8 mouse cellular contexts compared by ENCODE assay signal in the genomic region with DNA sequence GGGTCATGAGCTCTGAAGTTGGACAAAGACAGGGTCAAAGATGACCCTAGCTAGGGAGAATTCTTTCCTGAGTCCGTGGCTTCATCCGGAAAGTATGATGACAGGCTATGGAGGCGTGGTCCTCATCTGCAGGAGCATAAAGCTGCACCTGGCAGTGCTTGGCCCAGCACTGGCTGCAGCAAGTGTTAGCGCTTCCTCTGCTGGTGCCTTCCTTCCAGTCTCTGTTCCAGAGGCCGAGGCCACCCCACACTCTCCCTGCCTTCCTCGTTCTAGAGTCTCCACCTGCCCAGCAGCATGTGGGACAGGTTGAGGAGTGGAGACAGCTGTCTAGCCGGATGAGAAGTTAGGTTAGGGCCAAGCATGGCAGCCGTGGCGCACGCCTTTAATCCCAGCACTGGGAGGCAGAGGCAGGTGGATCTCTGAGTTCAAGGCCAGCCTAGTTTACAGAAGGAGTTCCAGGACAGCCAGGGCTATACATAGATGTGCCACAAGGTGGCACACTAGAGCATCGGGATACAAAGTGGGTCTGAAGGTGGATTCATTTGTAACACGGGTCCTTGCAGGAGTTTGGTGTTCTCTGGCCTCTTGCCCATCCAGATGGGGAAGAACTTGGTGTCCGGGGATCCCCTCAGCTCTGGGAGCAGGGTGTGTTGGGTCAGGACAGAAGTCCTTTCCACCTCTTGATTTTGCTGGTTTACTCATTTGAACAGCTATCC. TPM values are rescaled to one million over a fixed set of nuclear protein-coding genes. Genes with fewer than 3 reads are reported as not detected.
DNase-seq lines count a peak whose midpoint lies in the region; ATAC-seq and TF ChIP-seq lines count a peak whose summit lies in the region.

No protein-coding gene starts in this region.

- ATAC-seq in liver, embryonic 12.5 days: no peak
- peak; percentile 45; the same call in 1 of the 2 replicates for ATAC-seq in granulocyte monocyte progenitor cell, adult 5-6 weeks (replicated peaks; ENCODE audit: poor library complexity, severe bottlenecking)
- ATAC-seq in liver, postnatal 0 days: no peak

- no peak overlapping the region for H3K4me2 ChIP-seq in liver, embryonic 12.5 days
- H3K4me2 ChIP-seq in liver, postnatal 0 days (ENCODE audit: low read depth, low read length): no peak overlapping the region

- peak; percentile 40 for TF ChIP-seq CTCF in bone marrow macrophage, adult 2 months (IDR thresholded peaks at IDR 0.05; ENCODE audit: low read depth, low read length)
- TF ChIP-seq CTCF in liver, postnatal 0 days (IDR thresholded peaks at IDR 0.05; ENCODE audit: low read depth): peak; percentile 82

- no peak overlapping the region for H3K4me3 ChIP-seq in liver, embryonic 12.5 days
- H3K4me3 ChIP-seq in bone marrow macrophage, adult 2 months (ENCODE audit: insufficient read depth, low read length): no peak overlapping the region
- no peak overlapping the region for H3K4me3 ChIP-seq in liver, postnatal 0 days (ENCODE audit: low read depth, low read length)

- H3K27me3 ChIP-seq in liver, embryonic 12.5 days (replicated peaks): no peaks in the 10 kb centered on the region
- no peaks in the 10 kb centered on the region for H3K27me3 ChIP-seq in liver, postnatal 0 days (ENCODE audit: insufficient read depth, low read length)

- H3K36me3 ChIP-seq in liver, embryonic 12.5 days: peaks cover 85% of the 10 kb centered on the region
- peaks cover 15% of the 10 kb centered on the region for H3K36me3 ChIP-seq in liver, postnatal 0 days (replicated peaks; ENCODE audit: insufficient read depth, low read length)

- no peak for TF ChIP-seq EP300 in liver, postnatal 0 days (IDR thresholded peaks at IDR 0.05; ENCODE audit: low read depth)

- TF ChIP-seq POLR2A in bone marrow macrophage, adult 2 months (IDR thresholded peaks at IDR 0.05; ENCODE audit: borderline replicate concordance, low read depth, low read length): no peak

- H3K4me1 ChIP-seq in liver, embryonic 12.5 days: no peaks in the 10 kb centered on the region
- H3K4me1 ChIP-seq in bone marrow macrophage, adult 2 months (ENCODE audit: control insufficient read depth, insufficient read depth, low read length): no peaks in the 10 kb centered on the region
- no peaks in the 10 kb centered on the region for H3K4me1 ChIP-seq in liver, postnatal 0 days (ENCODE audit: insufficient read depth)

- no peak overlapping the region for H3K9ac ChIP-seq in liver, embryonic 12.5 days
- no peak overlapping the region for H3K9ac ChIP-seq in liver, postnatal 0 days (replicated peaks)

- 70% methylated on average over 13 of the region's 13 CpGs for WGBS in liver, embryonic 12.5 days (ENCODE audit: insufficient replicate concordance)
- 76% methylated on average over 13 of the region's 13 CpGs for WGBS in liver, postnatal 0 days (ENCODE audit: insufficient replicate concordance)

- no peak overlapping the region for H3K27ac ChIP-seq in liver, embryonic 12.5 days
- no peak overlapping the region for H3K27ac ChIP-seq in bone marrow macrophage, adult 2 months (ENCODE audit: insufficient read depth, low read depth, low read length)
- H3K27ac ChIP-seq in liver, postnatal 0 days (ENCODE audit: low read depth): no peak overlapping the region

- peak; percentile 71 to 87 for DNase-seq in adrenal gland, adult (ENCODE audit: inconsistent age in 2 of 2, low spot score in 1 of 2)
- no peak for DNase-seq in adrenal gland, adult 8-10 months
- DNase-seq in liver: peak; percentile 49
- DNase-seq in liver, postnatal 0 days: peak; percentile 62
- peak; percentile 55 for DNase-seq in testis, postnatal 14 days (ENCODE audit: low spot score)

- peaks cover 6% of the 10 kb centered on the region for H3K9me3 ChIP-seq in liver, embryonic 12.5 days (replicated peaks)
- H3K9me3 ChIP-seq in liver, postnatal 0 days (ENCODE audit: low read length): no peaks in the 10 kb centered on the region

RNA-seq across cellular contexts. Expression of a gene that starts 14.4 kb away (rescaled TPM):
- 100 to 1,000 TPM; 120 to 161 (median 139) TPM for total RNA-seq in adrenal gland, adult 8-10 months (2022)
- 280 and 301 TPM in 2 replicates for polyA plus RNA-seq in liver, embryonic 12.5 days (2016; fragmentation: Nextera tagmentation; extraction: Ambion mirVana)
- 107 and 110 TPM in 2 replicates for polyA plus RNA-seq in bone marrow macrophage, adult 2 months (2012; ENCODE audit: insufficient read depth, insufficient read length, missing spikeins)
- 60.5 and 134 TPM in 2 replicates for total RNA-seq in granulocyte monocyte progenitor cell, adult 5-6 weeks (2014; fragmentation: Nextera tagmentation)
- 91.1 and 113 TPM in 2 replicates for total RNA-seq in granulocyte monocyte progenitor cell, adult 5-6 weeks (2017)
- polyA plus RNA-seq in liver, postnatal 0 days (2015; fragmentation: Nextera tagmentation; extraction: Ambion mirVana): 129 and 130 TPM in 2 replicates

RNA-seq across cellular contexts. Expression of a gene that starts 14.7 kb away (rescaled TPM):
- 10 to 100 TPM in 2 of 4 experiments, 1 to 10 TPM in 2; 7.0 to 14.8 (median 10.2) TPM for total RNA-seq in adrenal gland, adult 8-10 months (2022)
- polyA plus RNA-seq in liver, embryonic 12.5 days (2016; fragmentation: Nextera tagmentation; extraction: Ambion mirVana): 0.86 and 1.0 TPM in 2 replicates
- 1.6 TPM in 1 of 2 replicates, not detected in the other for polyA plus RNA-seq in bone marrow macrophage, adult 2 months (2012; ENCODE audit: insufficient read depth, insufficient read length, missing spikeins)
- total RNA-seq in granulocyte monocyte progenitor cell, adult 5-6 weeks (2014; fragmentation: Nextera tagmentation): not detected in 2 replicates
- total RNA-seq in granulocyte monocyte progenitor cell, adult 5-6 weeks (2017): not detected in 2 replicates
- 0.72 and 1.2 TPM in 2 replicates for polyA plus RNA-seq in liver, postnatal 0 days (2015; fragmentation: Nextera tagmentation; extraction: Ambion mirVana)

RNA-seq across cellular contexts. Expression of a gene that starts 17.7 kb away (rescaled TPM):
- total RNA-seq in adrenal gland, adult 8-10 months (2022): 10 to 100 TPM; 40.6 to 88.2 (median 55.8) TPM
- 3.0 and 3.2 TPM in 2 replicates for polyA plus RNA-seq in liver, embryonic 12.5 days (2016; fragmentation: Nextera tagmentation; extraction: Ambion mirVana)
- 16.2 and 16.3 TPM in 2 replicates for polyA plus RNA-seq in bone marrow macrophage, adult 2 months (2012; ENCODE audit: insufficient read depth, insufficient read length, missing spikeins)
- 7.6 and 13.5 TPM in 2 replicates for total RNA-seq in granulocyte monocyte progenitor cell, adult 5-6 weeks (2014; fragmentation: Nextera tagmentation)
- 4.1 and 7.1 TPM in 2 replicates for total RNA-seq in granulocyte monocyte progenitor cell, adult 5-6 weeks (2017)
- 0.92 and 1.3 TPM in 2 replicates for polyA plus RNA-seq in liver, postnatal 0 days (2015; fragmentation: Nextera tagmentation; extraction: Ambion mirVana)

RNA-seq across cellular contexts. Expression of a gene that starts 38.7 kb away (rescaled TPM):
- total RNA-seq in adrenal gland, adult 8-10 months (2022): 1 to 10 TPM; 1.4 to 2.6 (median 2.4) TPM
- polyA plus RNA-seq in liver, embryonic 12.5 days (2016; fragmentation: Nextera tagmentation; extraction: Ambion mirVana): 0.17 and 0.29 TPM in 2 replicates
- polyA plus RNA-seq in bone marrow macrophage, adult 2 months (2012; ENCODE audit: insufficient read depth, insufficient read length, missing spikeins): not detected in 2 replicates
- not detected in 2 replicates for total RNA-seq in granulocyte monocyte progenitor cell, adult 5-6 weeks (2014; fragmentation: Nextera tagmentation)
- not detected in 2 replicates for total RNA-seq in granulocyte monocyte progenitor cell, adult 5-6 weeks (2017)
- 0.07 and 0.08 TPM in 2 replicates for polyA plus RNA-seq in liver, postnatal 0 days (2015; fragmentation: Nextera tagmentation; extraction: Ambion mirVana)

RNA-seq across cellular contexts. Expression of a gene that starts 51.4 kb away (rescaled TPM):
- 100 to 1,000 TPM; 136 to 157 (median 140) TPM for total RNA-seq in adrenal gland, adult 8-10 months (2022)
- 188 and 201 TPM in 2 replicates for polyA plus RNA-seq in liver, embryonic 12.5 days (2016; fragmentation: Nextera tagmentation; extraction: Ambion mirVana)
- 99.4 and 114 TPM in 2 replicates for polyA plus RNA-seq in bone marrow macrophage, adult 2 months (2012; ENCODE audit: insufficient read depth, insufficient read length, missing spikeins)
- 228 and 235 TPM in 2 replicates for total RNA-seq in granulocyte monocyte progenitor cell, adult 5-6 weeks (2014; fragmentation: Nextera tagmentation)
- total RNA-seq in granulocyte monocyte progenitor cell, adult 5-6 weeks (2017): 310 and 312 TPM in 2 replicates
- polyA plus RNA-seq in liver, postnatal 0 days (2015; fragmentation: Nextera tagmentation; extraction: Ambion mirVana): 70.9 and 76.4 TPM in 2 replicates
